Mouse (Mus musculus) hindlimb bud, embryonic 11.5 days (tissue): Measurements from ENCODE around the gene Mdm4.
A peak's percentile ranks its signal among the peaks of the same experiment; 100 is the strongest.
"Not testable (repeated sequence)": the region's sequence is repeated elsewhere in the genome, so short reads cannot be mapped to it uniquely, and the experiment has no call there.

ENCODE experiments used
- DNase-seq: peaks from one replicate; pipeline ENCODE4 v3.0.0-alpha.2; 2012; ENCODE audit warnings: low read depth, low spot score; ENCODE audit errors: extremely low spot score

Gene Mdm4

GRCm38 (mm10) chr1:133021391-133021790 is 9.0 kb downstream of the Mdm4 start:
- no peak for DNase-seq

DNA sequence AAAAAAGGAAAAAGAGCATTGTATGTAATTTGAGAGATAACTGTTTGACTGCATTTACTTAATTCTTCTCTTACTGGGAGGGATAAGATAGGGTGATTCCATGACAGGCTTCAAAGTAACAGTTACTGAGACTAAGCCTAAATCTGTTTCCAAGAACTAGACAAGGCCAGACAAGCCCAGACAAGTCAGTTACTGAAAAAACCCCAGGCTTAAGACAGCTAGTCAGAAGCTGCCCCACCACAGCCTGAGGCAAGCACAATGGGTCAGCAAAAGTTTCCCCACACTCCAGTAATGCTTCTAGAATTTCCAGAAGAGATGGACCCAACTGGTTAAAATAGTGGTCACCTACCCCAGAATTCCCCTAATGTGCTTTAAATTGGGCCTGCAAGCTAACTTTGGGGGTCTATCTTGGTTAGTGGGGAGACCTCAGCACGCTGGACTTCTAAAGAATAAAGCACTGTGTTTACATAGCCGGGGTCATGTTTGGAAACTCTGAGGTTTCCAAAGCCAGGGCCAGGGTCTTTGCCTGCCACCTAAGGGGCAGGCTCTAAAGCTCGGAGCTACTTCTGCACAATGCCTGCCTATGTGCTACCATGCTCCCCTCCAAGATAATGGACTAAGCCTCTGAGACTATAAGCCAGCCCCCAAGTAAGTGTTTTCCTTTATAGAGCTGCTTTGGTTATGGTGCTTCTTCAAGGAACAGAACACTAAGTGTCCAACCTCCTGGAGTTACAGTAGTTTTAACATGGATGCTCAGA is 10.0 kb downstream of the Mdm4 start:
- DNase-seq: no peak

DNA sequence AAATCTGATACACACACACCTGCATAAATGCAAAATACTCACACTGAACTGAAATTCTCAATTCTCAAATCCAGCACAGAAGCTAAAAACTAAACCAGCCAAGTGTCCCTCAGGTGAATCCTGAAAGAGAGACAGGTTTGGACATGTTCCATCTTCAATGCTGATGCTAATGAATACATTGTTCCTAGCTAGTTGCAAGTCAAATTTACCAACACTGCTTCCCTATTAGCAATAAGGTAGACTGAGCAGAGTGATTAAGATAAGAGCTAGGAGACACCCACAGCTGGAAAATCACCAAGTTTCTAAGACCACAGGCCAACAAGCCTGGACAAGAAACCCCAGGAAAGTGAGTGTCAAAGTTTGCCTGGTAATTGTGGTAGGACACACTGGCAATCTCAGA is 11.0 kb downstream of the Mdm4 start:
- DNase-seq: no peak

- no peak for DNase-seq
These were observed 11.8 kb downstream of the Mdm4 start for GRCm38 (mm10) chr1:133018580-133018979.

GRCm38 (mm10) chr1:133016775-133017428 is 13.5 kb downstream of the Mdm4 start:
- DNase-seq: no peak

DNA sequence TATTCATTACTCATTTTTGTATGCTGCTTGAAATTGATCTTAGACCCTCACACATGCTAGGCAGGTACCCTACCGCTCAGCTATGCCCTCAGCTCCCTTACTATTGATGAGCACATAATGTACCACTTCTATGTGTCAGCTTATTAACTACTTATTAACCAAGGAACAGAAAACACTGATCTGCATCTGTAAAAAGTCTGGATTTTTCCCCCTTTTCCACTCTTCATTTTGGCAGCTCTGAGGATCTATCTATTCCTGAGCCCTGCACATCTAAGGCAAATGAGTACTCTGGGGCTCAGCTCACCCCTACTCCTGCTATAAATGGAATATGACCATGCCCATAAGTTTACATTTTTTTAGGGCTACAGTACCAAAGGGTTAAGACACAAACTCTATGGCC is 16.2 kb downstream of the Mdm4 start:
- no peak for DNase-seq

- no peak for DNase-seq
These were observed 17.0 kb downstream of the Mdm4 start for GRCm38 (mm10) chr1:133013331-133013730.

GRCm38 (mm10) chr1:133011955-133012841 is 18.2 kb downstream of the Mdm4 start:
- DNase-seq: no peak

GRCm38 (mm10) chr1:133006571-133006970 is 23.8 kb downstream of the Mdm4 start:
- no peak for DNase-seq

DNA sequence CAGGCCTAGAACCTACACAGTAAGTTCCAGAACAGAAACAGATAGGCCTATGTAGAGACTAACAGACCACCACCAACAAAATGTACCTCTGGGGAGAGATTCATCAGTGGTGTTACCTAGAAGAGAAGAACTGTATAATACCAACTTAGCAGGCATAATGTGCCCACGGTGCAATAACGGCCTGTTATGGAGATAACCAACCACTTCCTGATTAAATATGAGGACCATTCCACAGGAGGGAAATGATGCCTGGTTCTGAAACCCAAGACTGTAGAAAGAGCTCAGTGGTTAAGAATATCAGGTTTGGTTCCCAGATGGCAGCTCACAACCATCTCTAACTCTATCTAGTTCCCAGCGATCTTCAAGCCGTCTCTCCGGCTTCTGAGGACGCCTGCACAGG is 30.0 kb downstream of the Mdm4 start:
- no peak for DNase-seq

DNA sequence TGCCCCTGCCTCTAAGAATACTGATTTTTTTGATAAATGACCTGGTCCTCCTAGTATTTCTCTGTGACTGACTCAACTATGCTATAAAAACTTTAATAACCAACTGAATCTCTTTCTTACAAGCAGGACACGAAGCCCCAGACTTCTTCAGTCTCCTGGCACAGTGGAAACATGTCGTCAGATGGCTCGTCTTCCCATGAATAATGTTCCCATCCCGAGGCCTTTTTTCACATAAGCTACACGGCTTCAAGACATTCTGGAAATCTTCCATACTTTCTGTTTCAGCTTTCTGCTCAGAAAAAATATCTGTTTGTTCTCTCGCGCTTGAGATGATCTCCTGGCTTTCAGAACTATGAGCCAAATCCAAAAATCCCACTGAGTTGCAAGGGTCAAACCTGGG is 38.8 kb downstream of the Mdm4 start:
- DNase-seq: no peak

DNA sequence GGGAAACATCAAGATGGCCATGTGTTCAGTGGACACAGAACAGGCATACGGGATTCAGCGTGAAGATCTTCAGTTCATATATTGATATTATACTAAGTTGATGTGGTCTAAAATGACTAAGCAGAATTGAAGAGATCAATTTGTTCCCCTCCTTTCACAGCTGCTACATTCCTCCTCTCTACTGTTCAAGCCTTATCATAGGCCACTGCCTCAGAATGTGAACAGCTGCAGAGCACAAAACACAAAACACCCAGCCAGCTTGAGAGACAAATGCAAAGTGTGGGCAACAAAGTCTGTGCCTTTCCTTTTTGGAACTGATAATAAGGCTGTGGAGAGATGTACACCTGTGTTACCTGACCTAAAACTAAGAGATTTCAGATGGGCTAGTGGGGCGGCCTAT is 39.6 kb downstream of the Mdm4 start:
- no peak for DNase-seq

DNA sequence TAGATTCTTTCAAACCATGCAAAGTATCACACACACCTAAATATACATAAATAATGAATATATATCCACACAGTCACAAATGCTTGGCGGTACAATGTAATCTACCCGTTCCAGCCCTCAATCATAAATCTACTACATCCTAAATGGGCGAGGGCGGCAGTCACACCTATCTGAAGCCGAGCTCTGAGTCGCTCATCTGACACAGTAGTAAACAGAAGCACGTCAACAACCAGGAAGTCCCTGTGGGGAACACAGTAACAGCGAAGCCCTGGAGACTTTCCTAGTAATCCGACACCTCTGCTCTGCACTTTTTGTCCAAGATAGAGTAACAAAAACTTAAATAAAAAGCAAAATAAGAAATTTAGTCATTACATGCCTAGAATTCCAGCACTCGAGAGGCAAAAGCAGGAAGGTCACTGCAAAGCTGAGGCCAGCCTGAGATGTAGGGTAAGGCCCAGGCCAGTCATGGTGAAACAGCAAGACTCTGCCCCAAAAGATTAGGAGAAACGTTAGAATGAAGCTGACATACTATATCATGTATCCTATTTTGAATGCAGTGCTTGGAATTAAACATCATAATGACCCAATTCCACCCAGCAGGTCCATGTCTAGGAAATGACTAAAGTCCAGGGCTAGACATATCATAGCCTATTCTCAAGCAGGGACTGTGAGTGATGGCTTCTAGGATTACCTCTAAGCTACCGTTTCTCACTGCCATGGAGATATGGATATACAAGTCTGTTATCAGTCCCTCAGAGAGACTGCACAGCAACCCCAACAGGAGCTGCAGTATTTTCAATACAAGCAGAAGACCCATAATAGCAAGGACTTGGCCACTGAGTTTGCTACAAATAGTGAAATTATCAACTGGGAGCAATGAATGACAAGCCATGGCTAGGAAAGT is 41.6 kb downstream of the Mdm4 start:
- DNase-seq: not testable (repeated sequence)

DNA sequence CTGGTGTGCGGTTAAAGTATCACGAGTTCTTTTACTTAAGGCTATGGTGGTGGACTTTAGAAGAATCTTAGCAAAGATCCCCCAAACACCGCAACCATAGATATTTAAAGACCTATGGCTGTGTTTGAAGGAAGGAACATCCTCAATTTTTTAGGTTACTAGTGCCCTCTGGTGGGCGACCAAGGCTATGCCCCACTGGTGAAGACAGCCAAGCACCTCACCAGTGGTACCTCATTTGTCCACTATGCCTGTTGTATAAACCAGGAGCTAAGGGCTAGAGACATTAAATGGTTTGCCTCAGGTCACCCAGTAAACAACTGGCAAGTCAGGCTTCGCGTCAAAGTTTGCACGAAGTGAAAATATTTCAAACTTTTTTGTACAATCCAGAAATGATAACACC is 47.6 kb downstream of the Mdm4 start:
- peak; percentile 39 for DNase-seq

DNA sequence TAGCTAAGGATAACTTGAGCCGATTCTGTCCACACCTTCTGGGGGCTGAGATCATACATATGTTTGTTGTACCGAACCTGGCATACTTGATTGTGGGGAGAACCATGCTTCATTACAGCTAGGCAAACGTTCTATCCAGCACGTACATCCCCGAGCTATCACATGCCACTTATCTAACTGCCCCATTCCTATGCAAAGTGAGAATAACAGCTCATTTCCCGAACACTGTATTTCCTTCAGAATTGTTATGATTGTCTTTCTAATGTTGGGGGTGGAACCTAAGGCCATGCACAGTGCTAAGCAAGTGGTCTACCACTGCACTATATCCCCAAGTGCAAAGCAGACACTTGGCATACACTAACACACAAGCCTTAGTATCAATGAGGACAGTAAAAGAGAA is 49.1 kb downstream of the Mdm4 start:
- DNase-seq: no peak

DNA sequence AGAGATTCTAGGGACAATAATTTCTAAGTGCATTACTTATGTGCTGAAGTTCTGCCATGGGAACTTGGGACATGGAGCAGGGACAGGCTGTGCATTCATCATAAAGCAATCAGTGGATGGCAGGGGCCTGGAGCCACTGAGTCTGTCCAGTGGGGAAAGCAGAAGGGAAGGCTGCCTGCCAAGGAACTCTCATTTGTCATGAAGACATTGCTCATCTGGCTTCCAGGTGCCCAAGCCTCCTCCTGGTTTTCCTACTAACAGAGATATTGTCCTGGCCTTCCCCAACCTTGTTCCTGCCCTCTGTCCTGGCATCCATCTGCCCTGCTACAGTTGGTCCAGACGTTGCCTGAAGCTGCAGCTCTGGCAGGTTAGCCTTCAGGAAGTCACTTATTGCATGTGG is 53.0 kb downstream of the Mdm4 start:
- no peak for DNase-seq

GRCm38 (mm10) chr1:132968659-132969058 is 61.7 kb downstream of the Mdm4 start:
- no peak for DNase-seq

- no peak for DNase-seq
These were observed 65.7 kb downstream of the Mdm4 start for GRCm38 (mm10) chr1:132964691-132965090.

DNA sequence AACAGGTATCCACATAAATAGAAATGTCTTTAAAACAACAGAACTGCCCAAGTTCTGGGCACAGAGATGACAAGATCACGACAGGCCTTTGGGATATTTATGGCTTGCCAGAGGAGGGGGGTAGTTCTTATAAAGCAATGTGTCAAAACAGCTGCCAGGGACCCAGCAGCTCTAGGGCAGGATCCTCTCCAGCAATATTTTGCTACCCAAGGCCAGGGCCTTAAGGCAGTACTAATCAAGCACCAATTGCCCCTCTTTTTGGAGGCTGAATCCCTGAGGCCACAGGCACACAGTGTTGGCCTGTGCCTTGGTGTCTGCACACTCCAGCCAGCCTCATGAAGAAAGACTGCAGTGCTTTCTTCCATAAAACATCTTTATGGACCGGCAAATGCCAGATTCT is 66.3 kb downstream of the Mdm4 start:
- no peak for DNase-seq

GRCm38 (mm10) chr1:132961751-132962150 is 68.6 kb downstream of the Mdm4 start:
- no peak for DNase-seq

DNA sequence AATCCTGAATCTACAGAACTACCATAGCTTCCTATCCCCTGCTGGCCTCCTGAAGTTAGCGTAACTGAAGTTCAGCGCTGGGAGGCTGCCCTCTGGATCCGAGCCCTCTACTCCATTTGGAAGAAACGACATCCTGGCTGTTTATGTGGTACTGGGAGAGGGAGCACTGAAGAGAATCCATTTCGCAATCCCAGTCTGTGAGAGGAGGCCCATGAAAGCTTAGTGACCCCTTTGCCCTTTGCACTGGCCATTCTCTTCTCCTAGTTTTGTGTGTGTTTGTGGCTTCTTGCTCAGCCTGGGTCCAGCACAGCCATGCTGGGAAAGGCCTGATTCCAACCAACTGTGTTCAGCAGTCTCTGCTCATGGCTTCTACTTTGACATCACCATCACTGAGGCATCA is 73.6 kb downstream of the Mdm4 start:
- DNase-seq: no peak
